Mouse (Mus musculus) activated CD4-positive, CD25-positive, alpha-beta regulatory T cell, adult 4 months (primary cell): ENCODE results near the gene Mgat1. TPM values are rescaled to one million over a fixed set of nuclear protein-coding genes. Genes with fewer than 3 reads are reported as not detected.
"Not testable (repeated sequence)": the region's sequence is repeated elsewhere in the genome, so short reads cannot be mapped to it uniquely, and the experiment has no call there.

ENCODE experiments used
- ATAC-seq: one replicate; pipeline ENCODE4 v1.8.0; 2017
- polyA plus RNA-seq, 2 experiments: library from polyadenylated mRNA; unstranded; fragments of 100-300 nt; shearing (Covaris generic); gene quantifications; one replicate each; pipeline ENCODE4 v1.2.1; 2017

Mgat1 gene
- polyA plus RNA-seq, 2 experiments from 2014 or later = 55.3 to 85.9 TPM

DNA sequence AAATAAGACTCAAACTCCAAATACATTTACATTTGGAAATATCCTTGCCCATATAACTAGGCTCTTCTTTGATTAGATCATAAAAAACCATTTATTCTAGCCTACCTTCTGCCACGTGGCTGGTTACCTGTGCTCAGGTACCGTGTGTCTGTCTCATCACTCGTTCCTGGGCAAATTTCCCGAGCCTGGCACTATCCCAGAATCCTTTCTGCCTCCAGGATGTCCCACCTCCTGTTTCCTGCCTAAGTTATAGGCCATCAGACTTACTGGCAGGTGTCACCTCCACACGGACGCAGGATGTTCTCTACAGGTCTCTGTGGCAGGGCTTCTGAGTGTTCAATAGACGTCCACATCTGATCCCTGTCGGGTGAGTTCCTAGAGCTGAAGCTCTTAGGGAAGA is 21.1 kb downstream of the Mgat1 start:
- no peak for ATAC-seq

DNA sequence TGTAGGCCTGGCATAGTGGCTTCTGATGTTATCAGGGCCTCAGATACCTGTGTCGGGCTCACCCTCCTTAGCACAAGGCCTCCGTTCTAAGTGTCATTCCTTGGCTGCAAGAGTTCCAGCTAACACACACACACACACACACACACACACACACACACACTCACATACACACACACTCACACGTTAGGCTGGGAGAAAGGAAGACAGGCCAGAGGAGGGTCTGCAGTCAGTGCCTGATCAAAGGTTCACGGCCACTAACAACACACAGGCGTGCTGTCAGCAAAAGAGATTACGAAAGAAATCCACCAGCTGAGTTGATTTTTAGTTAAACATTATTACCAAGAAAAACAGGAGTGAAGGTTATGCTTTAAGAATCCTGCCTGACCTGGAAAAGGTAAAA is 22.7 kb downstream of the Mgat1 start:
- ATAC-seq = no peak

DNA sequence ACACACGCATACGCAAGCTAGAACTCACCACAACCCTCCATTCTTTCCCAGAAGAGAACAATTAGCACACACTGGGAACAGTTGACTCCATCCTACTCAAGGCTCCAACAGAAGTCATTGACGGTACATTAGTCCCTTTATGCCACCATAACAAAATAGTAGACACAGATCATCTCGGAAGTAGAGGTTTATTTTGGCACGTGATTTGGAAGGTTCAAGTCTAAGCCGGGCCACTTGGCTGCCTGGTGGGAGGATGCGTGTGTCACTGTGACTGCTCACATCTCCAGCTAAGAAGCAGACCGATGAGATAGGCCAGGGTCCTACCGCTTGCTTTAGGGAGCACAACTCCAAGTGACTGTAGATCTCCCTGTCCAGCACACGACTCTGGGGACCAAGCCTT is 23.3 kb downstream of the Mgat1 start:
- no peak for ATAC-seq

DNA sequence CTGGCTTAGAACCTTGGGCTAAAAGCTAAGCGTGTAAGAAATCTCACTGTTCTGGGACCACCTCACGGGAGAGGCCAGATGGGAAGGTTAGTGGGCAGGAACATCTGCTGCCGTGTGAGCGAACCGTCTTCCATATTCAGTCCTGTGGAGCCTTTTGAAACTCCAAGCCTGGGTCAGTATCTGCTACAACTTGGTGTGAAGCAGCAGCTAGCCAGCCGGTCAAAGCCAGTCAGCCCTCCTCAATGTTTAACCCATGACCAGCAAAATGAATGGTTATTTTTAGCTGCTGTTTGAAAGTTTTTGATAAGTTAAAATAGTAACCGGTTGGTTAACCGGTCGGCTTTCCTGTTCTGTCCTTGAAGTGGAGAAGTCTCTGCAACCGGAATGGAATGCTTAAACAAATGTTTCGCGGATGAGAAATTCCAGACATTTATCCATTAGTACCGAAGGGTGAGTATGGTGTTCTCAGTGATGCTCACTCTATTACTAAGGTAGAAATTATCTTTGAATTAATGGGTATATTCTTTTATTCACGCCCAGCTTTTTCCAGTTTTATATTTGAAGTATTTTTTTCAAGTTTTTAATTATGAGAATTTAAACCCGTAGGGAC is 24.1 kb downstream of the Mgat1 start:
- ATAC-seq = no peak

DNA sequence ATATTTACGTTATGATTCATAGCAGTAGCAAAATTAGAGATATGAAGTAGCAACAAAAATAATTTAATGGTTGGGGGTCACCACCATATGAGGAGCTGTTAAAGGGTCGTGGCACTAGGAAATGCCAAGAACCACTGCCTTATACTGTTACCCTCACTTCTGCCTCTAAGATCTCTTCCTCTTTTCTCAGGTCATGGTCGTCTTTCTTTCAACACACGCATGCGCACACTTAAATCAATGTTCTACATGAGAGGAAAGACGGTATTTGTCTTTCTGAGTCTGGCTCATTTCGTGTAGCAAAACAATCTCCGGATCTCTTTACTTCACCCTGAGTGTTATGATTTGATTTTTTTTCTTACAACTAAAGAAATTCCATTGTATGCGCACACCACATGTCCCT is 25.8 kb downstream of the Mgat1 start:
- no peak for ATAC-seq

DNA sequence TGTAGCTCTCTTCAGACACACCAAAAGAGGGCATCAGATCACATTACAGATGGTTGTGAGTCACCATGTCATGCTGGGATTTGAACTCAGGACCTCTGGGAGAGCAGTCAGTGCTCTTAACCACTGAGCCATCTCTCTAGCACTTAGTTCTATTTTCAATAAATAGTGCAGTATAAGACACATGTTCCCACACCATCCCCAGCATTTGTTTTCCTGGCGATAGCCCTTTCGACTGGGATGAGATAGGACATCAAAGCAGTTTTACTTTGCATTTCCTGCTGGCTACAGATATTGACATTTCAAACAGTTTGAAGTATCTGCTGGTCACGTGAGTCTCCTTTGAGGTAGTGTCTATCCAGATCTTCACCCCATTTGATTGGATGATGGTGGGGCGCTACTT is 26.4 kb downstream of the Mgat1 start:
- no peak for ATAC-seq

DNA sequence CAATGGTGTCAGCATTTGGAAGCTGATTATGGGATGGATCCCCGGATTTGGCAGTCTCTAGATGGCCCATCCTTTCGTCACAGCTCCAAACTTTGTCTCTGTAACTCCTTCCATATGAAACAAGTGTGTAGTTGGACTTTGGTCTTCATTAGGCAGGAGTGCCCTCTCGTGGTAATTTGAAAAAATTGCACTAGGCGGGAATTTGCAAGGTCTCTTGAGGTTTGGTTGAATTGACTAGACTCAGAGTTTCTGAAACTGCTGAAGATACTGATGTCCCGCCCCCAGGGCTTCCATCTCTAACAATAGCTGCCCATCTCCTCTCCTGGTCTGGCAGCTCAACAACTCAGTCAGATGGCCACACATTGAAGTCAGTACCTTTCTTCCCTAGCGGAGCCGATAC is 27.3 kb downstream of the Mgat1 start:
- peak; percentile 59 for ATAC-seq

DNA sequence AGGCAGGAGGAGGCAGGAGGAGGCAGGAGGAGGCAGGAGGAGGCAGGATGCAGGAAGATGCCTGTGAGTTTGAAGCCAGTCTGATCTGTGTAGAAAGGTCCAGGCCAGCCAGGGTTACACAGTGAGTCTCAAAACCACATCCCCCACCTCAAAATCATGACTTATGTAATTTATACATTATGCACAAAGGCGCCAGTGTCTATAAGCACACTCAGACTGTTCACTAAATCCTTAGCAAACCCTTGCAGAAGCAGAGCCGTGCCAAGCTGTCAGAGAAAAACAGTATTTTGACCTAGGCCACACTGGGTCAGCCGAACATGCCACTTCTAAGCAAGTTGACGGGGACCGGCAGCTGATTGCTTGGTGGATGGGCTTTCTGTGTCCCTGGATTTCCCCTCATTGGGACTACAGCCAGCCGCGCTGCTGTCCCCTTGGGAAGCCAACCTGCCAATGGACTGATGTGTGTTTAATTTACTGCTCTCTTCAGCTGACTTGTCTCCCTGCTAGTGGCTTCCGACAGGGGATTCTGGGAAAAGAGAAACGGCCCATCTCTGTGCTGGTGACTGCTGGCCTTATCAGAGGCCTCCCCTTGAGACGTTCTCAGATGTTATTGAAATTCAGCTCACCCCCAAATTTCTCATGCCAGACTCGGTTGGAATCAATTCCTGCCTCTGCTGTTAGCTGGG is 30.0 kb downstream of the Mgat1 start:
- no peak for ATAC-seq

DNA sequence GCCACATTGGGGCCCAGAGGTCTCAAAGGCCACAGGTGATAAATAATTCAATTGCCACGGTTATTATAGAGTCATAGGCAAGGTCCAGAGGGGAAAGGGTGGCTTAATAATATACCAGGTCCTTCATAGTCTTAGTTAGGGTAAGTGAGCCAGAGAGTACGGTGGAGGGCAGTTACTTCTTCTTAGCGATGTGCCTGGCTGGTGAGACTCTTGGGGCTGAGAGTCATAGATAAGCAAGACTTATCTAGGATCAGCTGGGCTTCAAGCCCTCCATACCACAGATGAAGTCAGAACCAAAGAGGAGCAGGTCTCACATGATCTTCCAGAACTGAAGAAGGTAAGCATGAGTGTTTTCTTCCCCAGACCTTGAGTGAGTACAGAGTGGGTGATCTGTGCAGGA is 34.2 kb downstream of the Mgat1 start, which contains the start of gene Olfr1393:
Gene Olfr1393 (plus strand): TSS at position 83 of the 400 bp plus-strand sequence.
- no peak for ATAC-seq

DNA sequence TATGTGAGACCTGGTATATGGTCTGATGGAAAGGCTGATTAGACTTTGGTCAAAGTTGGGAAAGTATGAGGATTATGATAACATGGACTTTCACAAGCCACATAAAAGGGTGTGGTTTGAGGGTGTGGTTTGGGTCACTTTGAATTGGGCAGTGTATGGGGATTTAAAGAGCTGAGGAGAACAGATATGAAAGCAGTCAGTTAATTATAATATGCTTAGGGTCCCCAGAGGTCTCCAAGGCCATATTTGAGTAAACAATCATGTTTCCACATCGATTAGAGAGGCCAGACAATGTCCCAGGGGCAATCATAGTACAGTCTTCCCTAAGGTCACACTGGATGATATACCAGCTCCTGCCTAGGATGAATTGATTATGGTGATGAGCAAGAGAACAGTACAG is 41.0 kb downstream of the Mgat1 start, which contains the start of gene Olfr1392:
Gene Olfr1392 (plus strand): TSS at position 301 of the 400 bp plus-strand sequence.
- not testable (repeated sequence) for ATAC-seq

DNA sequence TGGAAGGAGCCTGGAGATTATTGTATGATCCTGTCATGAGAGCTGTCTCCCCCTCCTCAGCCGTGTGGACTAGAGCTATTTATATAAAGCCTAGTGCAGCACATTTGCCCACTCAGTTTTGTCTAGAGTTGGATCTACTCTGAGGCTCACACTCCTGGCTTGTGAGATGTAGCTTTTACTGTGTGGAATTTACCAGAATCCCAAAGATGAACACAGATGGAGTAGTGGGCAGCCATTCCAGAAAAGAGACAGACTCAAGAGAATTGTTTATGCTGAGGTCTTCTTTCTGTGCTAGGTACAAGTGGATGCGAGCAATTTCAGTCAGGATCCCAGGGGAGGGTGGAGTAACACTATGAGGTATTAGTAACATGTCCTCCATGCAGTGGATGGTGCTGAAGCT is 43.3 kb downstream of the Mgat1 start:
- no peak for ATAC-seq

DNA sequence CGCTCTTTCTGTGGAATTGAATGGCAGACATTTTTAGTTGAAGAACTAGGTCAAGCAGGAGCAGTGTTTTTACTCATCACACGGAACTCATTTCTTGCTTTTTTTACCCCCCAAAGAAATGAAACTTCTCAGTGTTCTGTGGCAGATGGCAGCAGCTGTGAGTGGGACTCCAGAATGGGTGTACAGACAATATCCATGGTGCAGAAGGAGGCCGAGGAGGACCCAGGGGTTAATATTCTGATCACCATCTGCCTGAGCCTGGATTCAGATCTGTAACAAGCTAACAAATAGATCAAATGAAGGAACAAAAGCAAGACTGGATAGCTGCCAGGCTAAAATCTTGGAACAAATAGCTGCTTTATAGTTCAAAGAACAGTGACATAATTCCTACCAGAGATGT is 48.8 kb downstream of the Mgat1 start:
- no peak for ATAC-seq

DNA sequence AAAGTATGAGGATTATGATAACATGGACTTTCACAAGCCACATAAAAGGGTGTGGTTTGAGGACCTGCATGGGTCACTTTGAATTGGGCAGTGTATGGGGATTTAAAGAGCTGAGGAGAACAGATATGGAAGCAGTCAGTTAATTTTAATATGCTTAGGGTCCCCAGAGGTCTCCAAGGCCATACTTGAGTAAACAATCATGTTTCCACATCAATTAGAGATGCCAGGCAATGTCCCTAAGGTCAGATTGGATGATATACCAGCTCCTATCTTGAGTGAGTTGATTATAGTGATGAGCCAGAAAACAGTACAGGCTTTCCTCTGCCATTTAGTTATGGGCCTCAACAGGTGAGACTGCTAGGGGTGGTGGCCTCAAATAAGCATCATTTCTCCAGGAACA is 60.5 kb downstream of the Mgat1 start, which contains the start of gene Olfr10:
Gene Olfr10 (plus strand): TSS at position 301 of the 400 bp plus-strand sequence.
- ATAC-seq = no peak

DNA sequence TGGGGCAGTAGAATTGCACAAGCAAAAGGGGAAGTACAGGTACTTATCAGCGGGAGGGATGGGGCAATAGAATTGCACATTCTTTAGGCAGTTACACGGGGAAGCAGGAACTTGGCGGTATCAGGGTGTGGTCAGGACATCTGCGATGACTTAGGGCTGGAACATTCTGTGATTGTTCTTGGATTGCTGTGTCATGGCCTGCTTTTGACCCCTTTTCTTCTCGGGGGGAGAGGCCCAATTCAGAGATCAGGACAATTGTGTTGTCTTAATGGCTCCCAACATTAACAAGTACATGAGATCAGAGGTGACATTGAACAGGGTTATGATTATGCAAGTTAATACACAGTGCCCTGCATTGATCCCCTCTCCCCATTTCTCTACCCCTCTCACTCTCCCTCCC is 64.6 kb downstream of the Mgat1 start:
- ATAC-seq = not testable (repeated sequence)

Other genes starting within 250 kb of the Mgat1 start
- gene 9930111J21Rik2, start 192.9 kb upstream of the Mgat1 start, polyA plus RNA-seq = 100 to 1,000 TPM; 114 to 149 TPM
- 100 to 1,000 TPM; 351 to 409 TPM for gene Tgtp2, start 180.0 kb upstream of the Mgat1 start, polyA plus RNA-seq
- 100 to 1,000 TPM; 399 to 513 TPM for gene Ifi47, start 167.6 kb upstream of the Mgat1 start, polyA plus RNA-seq
- under 1 TPM; 0.15 to 0.37 TPM for gene Olfr1396, start 129.3 kb upstream of the Mgat1 start, polyA plus RNA-seq
- gene Olfr1395, start 101.9 kb upstream of the Mgat1 start, polyA plus RNA-seq = under 1 TPM in 1 of 2 experiments, not detected in 1; 0.12 TPM
- gene Olfr1394, start 89.8 kb upstream of the Mgat1 start, polyA plus RNA-seq = not detected
- not detected for gene Btnl9, start 57.0 kb upstream of the Mgat1 start, polyA plus RNA-seq
- 10 to 100 TPM; 47.9 to 54.3 TPM for gene Zfp62, start 40.9 kb upstream of the Mgat1 start, polyA plus RNA-seq
- gene Olfr1393, start 34.1 kb downstream of the Mgat1 start, polyA plus RNA-seq = not detected
- not detected for gene Olfr1392, start 41.1 kb downstream of the Mgat1 start, polyA plus RNA-seq
- gene Olfr10, start 60.5 kb downstream of the Mgat1 start, polyA plus RNA-seq = not detected
- not detected for gene Olfr1391, start 78.6 kb downstream of the Mgat1 start, polyA plus RNA-seq
- not detected for gene Olfr1390, start 91.0 kb downstream of the Mgat1 start, polyA plus RNA-seq
- not detected for gene Olfr1389, start 178.9 kb downstream of the Mgat1 start, polyA plus RNA-seq
- not detected for gene Olfr1388, start 192.4 kb downstream of the Mgat1 start, polyA plus RNA-seq
- under 1 TPM in 1 of 2 experiments, not detected in 1; 0.16 TPM for gene Olfr1387, start 211.2 kb downstream of the Mgat1 start, polyA plus RNA-seq
- gene Olfr1386, start 220.9 kb downstream of the Mgat1 start, polyA plus RNA-seq = not detected
- gene Olfr1385, start 244.9 kb downstream of the Mgat1 start, polyA plus RNA-seq = under 1 TPM in 1 of 2 experiments, not detected in 1; 0.17 TPM